Mouse (Mus musculus) neural tube, embryonic 15.5 days (tissue): ENCODE data around the gene Rabep1. TPM values are rescaled to one million over a fixed set of nuclear protein-coding genes. Genes with fewer than 3 reads are reported as not detected.
A peak's percentile ranks its signal among the peaks of the same experiment; 100 is the strongest.

ENCODE experiments used
- ATAC-seq: fragments of 200-750 bp; cut with Nextera tagmentation; 2 replicates; pipeline ENCODE4 v1.8.0; 2017; ENCODE audit warnings: mild to moderate bottlenecking, moderate TSS enrichment, moderate library complexity; ENCODE audit not compliant: low FRiP score
- H3K27ac ChIP-seq: fragments of 300-500 bp; sonication (generic); replicated peaks from 2 replicates; pipeline ENCODE4 v1.5.1; 2015; ENCODE audit warnings: mild to moderate bottlenecking, inconsistent platforms
- H3K27me3 ChIP-seq: fragments of 300-500 bp; sonication (generic); replicated peaks from 2 replicates; pipeline ENCODE4 v1.6.1; 2015; ENCODE audit warnings: inconsistent platforms
- H3K36me3 ChIP-seq: fragments of 300-500 bp; sonication (generic); 2 replicates; pipeline ENCODE4 v1.6.1; 2015; ENCODE audit warnings: inconsistent platforms
- H3K4me1 ChIP-seq: fragments of 300-500 bp; sonication (generic); 2 replicates; pipeline ENCODE4 v1.6.1; 2015; ENCODE audit warnings: inconsistent platforms
- H3K4me2 ChIP-seq: fragments of 300-500 bp; sonication (generic); 2 replicates; pipeline ENCODE4 v1.6.1; 2015; ENCODE audit warnings: inconsistent platforms, mild to moderate bottlenecking, moderate library complexity
- H3K4me3 ChIP-seq: fragments of 300-500 bp; sonication (generic); replicated peaks from 2 replicates; pipeline ENCODE4 v1.5.1; 2015; ENCODE audit warnings: mild to moderate bottlenecking, inconsistent platforms
- H3K9ac ChIP-seq: fragments of 300-500 bp; sonication (generic); replicated peaks from 2 replicates; pipeline ENCODE4 v1.6.1; 2015; ENCODE audit warnings: mild to moderate bottlenecking, inconsistent platforms
- H3K9me3 ChIP-seq: fragments of 300-500 bp; sonication (generic); replicated peaks from 2 replicates; pipeline ENCODE4 v1.6.1; 2016; ENCODE audit warnings: inconsistent platforms
- WGBS: fragments of 180-500 bp; shearing (Covaris S2); methylation state at CpG from one replicate; pipeline ENCODE4 v1.1.7; 2015; ENCODE audit warnings: mixed read lengths; 5-methylcytosine and 5-hydroxymethylcytosine counted together
- polyA plus RNA-seq: library from polyadenylated mRNA; unstranded; fragments of >200 nt; fragmentation: Nextera tagmentation; extraction: Ambion mirVana; gene quantifications from 2 replicates; pipeline ENCODE4 v1.2.1, GENCODE M21; 2015

Gene Rabep1
- polyA plus RNA-seq: 77.1 and 83.3 TPM in 2 replicates

GRCm38 (mm10) chr11:70844559-70845456 is at the start of gene Rabep1:
TSS of gene Rabep1 (plus strand) at chr11:70844778.
- WGBS: under 1% methylated on average over 86 of the region's 88 CpGs
- peak within 1 kb of the TSS; percentile 89 for H3K4me3 ChIP-seq
- peak within 1 kb of the TSS; percentile 87 for H3K27ac ChIP-seq
- no peaks in the 10 kb centered on the region for H3K27me3 ChIP-seq
- ATAC-seq: peak; percentile 97
- H3K36me3 ChIP-seq: no peaks in the 10 kb centered on the region
- peaks cover 20% of the 10 kb centered on the region for H3K4me1 ChIP-seq
- peak within 1 kb of the TSS; percentile 98 for H3K9ac ChIP-seq
- no peaks in the 10 kb centered on the region for H3K9me3 ChIP-seq
- peak within 1 kb of the TSS; percentile 76 for H3K4me2 ChIP-seq

- 94% methylated on average over 2 of the region's 2 CpGs for WGBS
- H3K4me3 ChIP-seq: no peak overlapping the region
- no peak overlapping the region for H3K4me2 ChIP-seq
- no peak overlapping the region for H3K9ac ChIP-seq
- H3K27me3 ChIP-seq: no peaks in the 10 kb centered on the region
- no peaks in the 10 kb centered on the region for H3K36me3 ChIP-seq
- ATAC-seq: no peak
- H3K4me1 ChIP-seq: no peaks in the 10 kb centered on the region
- no peaks in the 10 kb centered on the region for H3K9me3 ChIP-seq
- no peak overlapping the region for H3K27ac ChIP-seq
Measured at GRCm38 (mm10) chr11:70802208-70802864, 42.2 kb upstream of the Rabep1 start.

GRCm38 (mm10) chr11:70802865-70803261 is 41.7 kb upstream of the Rabep1 start:
- Histone ChIP-seq H3K9me3 (no peaks in the 10 kb centered on the region), H3K27me3 (no peaks in the 10 kb centered on the region), H3K4me2 (no peak overlapping the region), H3K4me1 (no peaks in the 10 kb centered on the region), H3K9ac (no peak overlapping the region), H3K4me3 (no peak overlapping the region), H3K27ac (no peak overlapping the region), H3K36me3 (no peaks in the 10 kb centered on the region)
- 77% methylated on average over 2 of the region's 2 CpGs for WGBS
- no peak for ATAC-seq

DNA sequence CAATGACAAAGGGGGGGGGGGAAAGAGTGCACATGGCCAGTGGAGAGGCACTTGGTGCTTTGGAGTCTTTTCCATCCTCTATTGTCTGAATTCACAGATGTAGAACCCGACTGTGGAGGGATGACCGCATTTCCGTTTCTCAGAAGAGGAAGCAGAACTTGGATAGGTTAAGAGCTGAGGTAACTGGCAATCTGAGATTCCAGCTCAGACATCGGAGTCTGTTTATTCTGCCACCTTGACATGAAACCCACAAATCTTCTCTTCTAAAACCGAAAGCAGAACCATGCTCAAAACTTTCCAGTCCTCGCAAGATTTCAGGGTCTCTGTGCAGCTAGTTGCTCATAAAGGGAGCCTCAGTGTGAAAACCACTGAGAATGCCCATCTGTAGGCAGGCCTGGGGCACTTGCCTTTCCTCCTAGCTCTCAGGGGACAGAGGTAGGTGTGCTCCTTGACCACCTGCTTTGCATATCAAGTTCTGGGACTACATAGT is 40.8 kb upstream of the Rabep1 start:
- Histone ChIP-seq H3K9ac (no peak overlapping the region), H3K4me2 (no peak overlapping the region), H3K9me3 (no peaks in the 10 kb centered on the region), H3K4me3 (no peak overlapping the region), H3K27ac (no peak overlapping the region), H3K36me3 (no peaks in the 10 kb centered on the region), H3K4me1 (no peaks in the 10 kb centered on the region), H3K27me3 (no peaks in the 10 kb centered on the region)
- WGBS: 86% methylated on average over 6 of the region's 6 CpGs
- no peak for ATAC-seq

- H3K27me3 ChIP-seq: no peaks in the 10 kb centered on the region
- 85% methylated on average over 3 of the region's 3 CpGs for WGBS
Measured at GRCm38 (mm10) chr11:70804395-70804794, 40.2 kb upstream of the Rabep1 start.

GRCm38 (mm10) chr11:70805641-70806175 is 38.9 kb upstream of the Rabep1 start:
- Histone ChIP-seq H3K27me3 (no peaks in the 10 kb centered on the region), H3K36me3 (no peaks in the 10 kb centered on the region), H3K4me1 (no peaks in the 10 kb centered on the region), H3K4me3 (no peak overlapping the region), H3K9ac (no peak overlapping the region), H3K27ac (no peak overlapping the region), H3K4me2 (no peak overlapping the region), H3K9me3 (no peaks in the 10 kb centered on the region)
- no peak for ATAC-seq
- WGBS: 83% methylated on average over 8 of the region's 8 CpGs

More at GRCm38 (mm10) chr11:70804395-70804794, 40.2 kb upstream of the Rabep1 start:
- ATAC-seq: no peak
- no peaks in the 10 kb centered on the region for H3K9me3 ChIP-seq
- no peak overlapping the region for H3K9ac ChIP-seq
- H3K4me3 ChIP-seq: no peak overlapping the region
- H3K27ac ChIP-seq: no peak overlapping the region
- H3K4me2 ChIP-seq: no peak overlapping the region
- H3K36me3 ChIP-seq: no peaks in the 10 kb centered on the region
- H3K4me1 ChIP-seq: no peaks in the 10 kb centered on the region

DNA sequence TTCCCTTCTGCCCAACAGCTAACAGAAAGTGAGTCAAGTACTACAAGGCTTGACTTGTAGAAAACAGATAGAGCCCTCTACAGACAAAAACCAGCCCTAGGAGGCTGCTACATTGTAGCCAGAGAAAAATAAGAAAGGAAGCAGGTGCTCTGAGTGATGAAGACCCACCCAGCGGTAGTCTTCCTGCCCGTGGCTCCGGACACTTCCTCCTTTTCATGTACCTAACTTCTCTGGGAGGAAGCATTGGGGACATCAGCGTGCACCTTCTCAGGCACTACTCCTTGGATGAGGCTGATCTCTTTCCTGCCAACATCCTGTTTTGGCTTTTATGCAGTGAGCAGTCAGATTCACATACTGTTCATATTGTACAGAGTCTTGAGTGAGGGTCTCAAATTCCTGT is 37.9 kb upstream of the Rabep1 start:
- no peak overlapping the region for H3K4me3 ChIP-seq

DNA sequence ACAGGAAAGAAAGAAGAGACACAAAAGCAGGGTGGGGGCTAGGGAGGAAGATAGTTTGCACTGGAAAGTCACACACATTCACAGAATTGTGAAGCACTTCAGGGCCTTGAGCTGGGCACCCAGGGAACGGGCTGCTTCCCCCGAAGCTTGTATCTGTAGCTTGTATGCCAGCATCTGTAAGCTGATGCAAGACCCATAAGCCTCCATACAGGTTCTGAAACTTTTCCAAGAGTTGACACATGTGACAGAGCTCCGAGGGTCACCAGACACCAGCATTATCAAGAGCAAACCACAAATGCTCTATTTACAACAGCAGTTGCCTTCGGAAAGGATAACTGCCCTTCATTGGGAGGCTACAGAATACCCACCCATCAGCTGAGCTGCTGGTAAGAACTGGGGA is 36.9 kb upstream of the Rabep1 start:
- WGBS: 88% methylated on average over 4 of the region's 4 CpGs

More for the DNA sequence above, 37.9 kb upstream of the Rabep1 start:
- no peak overlapping the region for H3K4me2 ChIP-seq
- H3K9ac ChIP-seq: no peak overlapping the region
- H3K27me3 ChIP-seq: no peaks in the 10 kb centered on the region
- H3K4me1 ChIP-seq: no peaks in the 10 kb centered on the region
- ATAC-seq: no peak
- H3K36me3 ChIP-seq: no peaks in the 10 kb centered on the region
- no peaks in the 10 kb centered on the region for H3K9me3 ChIP-seq
- 95% methylated on average over 4 of the region's 4 CpGs for WGBS
- H3K27ac ChIP-seq: no peak overlapping the region

DNA sequence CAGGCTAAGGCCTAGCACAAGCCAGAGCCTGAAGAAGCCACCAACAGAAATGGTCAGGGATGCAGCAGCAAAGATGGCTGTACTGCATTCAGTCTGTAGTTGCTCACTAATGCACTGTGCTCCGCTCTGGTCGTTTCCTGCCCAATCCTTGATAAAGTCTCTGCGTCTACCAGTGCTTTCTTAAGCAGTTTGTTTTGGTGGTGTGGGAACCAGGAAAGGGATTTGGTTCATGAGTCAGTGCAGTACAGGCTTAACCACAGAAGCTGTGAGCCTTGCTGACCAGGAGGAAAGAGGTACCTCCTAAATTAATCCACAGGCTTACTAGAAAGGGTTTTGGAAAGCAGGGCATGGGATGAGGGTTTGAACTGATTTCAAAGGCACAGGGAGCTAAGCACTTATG is 36.5 kb upstream of the Rabep1 start:
- H3K4me1 ChIP-seq: no peaks in the 10 kb centered on the region
- WGBS: 76% methylated on average over 3 of the region's 3 CpGs
- H3K4me2 ChIP-seq: no peak overlapping the region
- H3K27ac ChIP-seq: no peak overlapping the region
- no peaks in the 10 kb centered on the region for H3K27me3 ChIP-seq
- H3K9me3 ChIP-seq: no peaks in the 10 kb centered on the region
- no peak for ATAC-seq
- no peaks in the 10 kb centered on the region for H3K36me3 ChIP-seq
- H3K4me3 ChIP-seq: no peak overlapping the region
- H3K9ac ChIP-seq: no peak overlapping the region

More for the DNA sequence above, 36.9 kb upstream of the Rabep1 start:
- Histone ChIP-seq H3K27me3 (no peaks in the 10 kb centered on the region), H3K9me3 (no peaks in the 10 kb centered on the region), H3K4me3 (no peak overlapping the region), H3K36me3 (no peaks in the 10 kb centered on the region), H3K27ac (no peak overlapping the region), H3K9ac (no peak overlapping the region), H3K4me2 (no peak overlapping the region), H3K4me1 (no peaks in the 10 kb centered on the region)
- no peak for ATAC-seq

GRCm38 (mm10) chr11:70809011-70809410 is 35.6 kb upstream of the Rabep1 start:
- ATAC-seq: no peak
- Histone ChIP-seq H3K9ac (no peak overlapping the region), H3K9me3 (no peaks in the 10 kb centered on the region), H3K4me2 (no peak overlapping the region), H3K36me3 (no peaks in the 10 kb centered on the region), H3K27ac (no peak overlapping the region), H3K27me3 (no peaks in the 10 kb centered on the region), H3K4me3 (no peak overlapping the region), H3K4me1 (no peaks in the 10 kb centered on the region)
- WGBS: 6% methylated on average over 1 of the region's 1 CpGs

DNA sequence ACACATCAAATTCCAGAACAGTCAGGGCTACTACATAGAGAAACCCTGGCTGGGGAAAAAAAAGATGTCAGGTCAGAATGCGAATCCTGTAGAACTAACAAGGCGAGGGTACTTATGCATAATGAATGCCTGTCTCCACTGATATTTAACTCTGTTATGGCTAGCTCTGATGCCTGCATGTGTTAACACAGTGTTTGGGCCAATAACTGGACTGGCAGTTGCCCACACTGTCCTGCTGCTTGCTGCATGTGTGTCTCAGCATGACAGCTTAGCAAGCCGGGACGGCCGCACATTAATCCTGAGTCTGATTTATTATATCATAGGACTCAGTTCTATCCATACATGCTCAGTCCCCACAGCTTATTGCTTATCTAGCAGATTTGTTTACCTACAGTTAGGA is 33.5 kb upstream of the Rabep1 start:
- no peak overlapping the region for H3K4me3 ChIP-seq
- H3K27me3 ChIP-seq: no peaks in the 10 kb centered on the region
- H3K36me3 ChIP-seq: no peaks in the 10 kb centered on the region
- no peak overlapping the region for H3K9ac ChIP-seq
- no peak overlapping the region for H3K4me2 ChIP-seq
- WGBS: 82% methylated on average over 5 of the region's 5 CpGs
- no peak for ATAC-seq
- H3K27ac ChIP-seq: no peak overlapping the region
- H3K9me3 ChIP-seq: no peaks in the 10 kb centered on the region
- H3K4me1 ChIP-seq: no peaks in the 10 kb centered on the region
